Mouse (Mus musculus): ENCODE data around the gene Cyren. TPM values are rescaled to one million over a fixed set of nuclear protein-coding genes. Genes with fewer than 3 reads are reported as not detected.

Cyren gene
- polyA plus RNA-seq, 1 experiment, result 23.2 TPM

DNA sequence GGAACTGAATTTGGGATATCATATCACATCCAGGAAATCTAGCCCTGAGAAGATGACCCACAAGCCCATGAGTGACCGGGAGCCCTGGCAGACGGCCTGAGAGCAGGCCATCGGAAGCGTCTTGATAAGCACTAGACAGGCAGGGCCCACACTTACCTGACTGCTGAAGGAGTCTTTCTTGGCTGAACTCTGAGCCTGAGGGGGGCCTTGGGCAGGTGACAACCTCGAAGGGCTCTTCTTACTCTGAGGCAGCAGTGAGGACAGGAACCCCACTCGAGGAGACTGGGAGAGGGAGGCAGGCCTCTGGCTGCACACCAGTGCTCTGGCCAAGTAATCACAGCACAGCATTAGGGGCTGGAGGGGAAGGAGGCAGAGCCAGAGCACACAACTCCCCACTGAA, 26.5 kb upstream of the Cyren start:
- Histone ChIP-seq H3K4me1 (ENCODE audit: control insufficient read depth, insufficient read depth, low read length) (peaks cover 3% of the 10 kb centered on the region; the same call in 1 of the 2 replicates), H3K4me3 (replicated peaks; ENCODE audit: control insufficient read depth, low read depth, low read length) (no peak overlapping the region), H3K27ac (ENCODE audit: control insufficient read depth, insufficient read depth, low read depth, low read length, poor library complexity) (no peak overlapping the region)
- WGBS, result 88% methylated on average over 6 of the region's 6 CpGs
- TF ChIP-seq CTCF (IDR thresholded peaks at IDR 0.05; ENCODE audit: control insufficient read depth, insufficient read depth, low read length) (no peak), POLR2A (IDR thresholded peaks at IDR 0.05; ENCODE audit: borderline replicate concordance, control insufficient read depth, low read depth, low read length) (no peak)

DNA sequence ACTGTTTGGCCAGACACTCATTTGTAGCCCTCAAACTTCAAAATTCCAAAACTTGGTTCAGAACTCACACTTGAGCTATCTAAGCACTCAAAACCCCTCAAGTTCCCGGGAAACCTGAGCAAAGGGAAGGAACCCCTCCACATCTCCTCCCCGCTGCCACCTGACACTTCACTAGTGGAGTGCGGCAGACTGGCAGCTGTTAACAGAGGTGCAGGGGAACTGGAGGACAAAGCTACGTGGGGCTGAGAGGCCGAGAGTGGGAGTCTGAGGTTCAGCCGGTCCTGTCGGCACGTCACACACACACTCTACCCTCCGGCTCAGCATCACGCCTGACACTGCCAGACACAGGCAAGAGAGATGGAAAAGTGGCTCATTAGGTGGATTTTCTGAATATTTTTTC, 26.0 kb upstream of the Cyren start:
- no peak for TF ChIP-seq CTCF (IDR thresholded peaks at IDR 0.05; ENCODE audit: control insufficient read depth, insufficient read depth, low read length)
- no peak for TF ChIP-seq POLR2A (IDR thresholded peaks at IDR 0.05; ENCODE audit: borderline replicate concordance, control insufficient read depth, low read depth, low read length)
- H3K27ac ChIP-seq (ENCODE audit: control insufficient read depth, insufficient read depth, low read depth, low read length, poor library complexity), result no peak overlapping the region
- no peak overlapping the region for H3K4me3 ChIP-seq (replicated peaks; ENCODE audit: control insufficient read depth, low read depth, low read length)
- H3K4me1 ChIP-seq (ENCODE audit: control insufficient read depth, insufficient read depth, low read length), result peaks cover 3% of the 10 kb centered on the region; the same call in 1 of the 2 replicates
- WGBS, result 86% methylated on average over 10 of the region's 10 CpGs

DNA sequence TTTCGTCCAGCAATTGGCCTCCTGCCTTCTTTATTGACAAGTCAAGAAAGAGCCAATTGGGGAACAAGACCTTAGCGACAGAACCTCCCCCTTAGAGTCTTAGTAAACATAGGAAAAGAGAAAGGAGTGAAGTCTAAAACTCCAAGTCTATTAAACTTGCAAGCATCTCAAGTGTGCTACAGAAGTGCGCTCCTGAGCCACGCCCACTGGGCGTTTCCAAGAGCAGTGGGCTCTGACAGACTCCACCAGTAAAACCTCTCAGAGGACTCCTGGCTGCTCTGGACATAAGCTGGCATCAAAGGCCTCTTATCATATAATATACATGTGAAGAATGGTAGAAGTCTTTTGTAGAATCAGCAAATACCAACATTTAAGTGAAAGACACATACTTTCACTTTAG, 25.6 kb upstream of the Cyren start:
- no peak overlapping the region for H3K27ac ChIP-seq (ENCODE audit: control insufficient read depth, insufficient read depth, low read depth, low read length, poor library complexity)
- H3K4me1 ChIP-seq (ENCODE audit: control insufficient read depth, insufficient read depth, low read length), result peaks cover 3% of the 10 kb centered on the region; the same call in 1 of the 2 replicates
- WGBS, result 79% methylated on average over 5 of the region's 5 CpGs
- TF ChIP-seq POLR2A (IDR thresholded peaks at IDR 0.05; ENCODE audit: borderline replicate concordance, control insufficient read depth, low read depth, low read length) (no peak), CTCF (IDR thresholded peaks at IDR 0.05; ENCODE audit: control insufficient read depth, insufficient read depth, low read length) (no peak)
- H3K4me3 ChIP-seq (replicated peaks; ENCODE audit: control insufficient read depth, low read depth, low read length), result no peak overlapping the region

DNA sequence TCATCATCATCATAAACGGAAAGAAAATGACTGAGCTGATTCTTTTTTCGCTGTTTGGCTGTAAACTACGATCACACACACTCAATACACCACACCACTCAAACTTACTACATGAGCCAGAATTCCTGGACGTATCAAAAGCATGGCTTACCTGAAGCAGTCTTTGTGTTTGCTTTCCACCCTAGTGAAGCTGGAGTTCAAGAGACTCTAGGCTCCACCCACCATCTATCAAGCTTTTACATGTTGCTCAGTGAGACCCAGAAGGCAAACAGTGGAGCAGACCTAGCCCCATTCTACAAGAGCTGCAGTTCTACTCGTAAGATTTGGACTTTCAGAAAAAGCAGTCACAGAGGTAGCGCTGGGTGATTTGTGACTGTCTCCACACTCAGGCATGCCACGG, 24.7 kb upstream of the Cyren start:
- H3K4me3 ChIP-seq (replicated peaks; ENCODE audit: control insufficient read depth, low read depth, low read length), result no peak overlapping the region
- WGBS, result 88% methylated on average over 7 of the region's 7 CpGs
- TF ChIP-seq POLR2A (IDR thresholded peaks at IDR 0.05; ENCODE audit: borderline replicate concordance, control insufficient read depth, low read depth, low read length), result no peak
- no peak for TF ChIP-seq CTCF (IDR thresholded peaks at IDR 0.05; ENCODE audit: control insufficient read depth, insufficient read depth, low read length)
- no peaks in the 10 kb centered on the region; the same call in 1 of the 2 replicates for H3K4me1 ChIP-seq (ENCODE audit: control insufficient read depth, insufficient read depth, low read length)
- no peak overlapping the region for H3K27ac ChIP-seq (ENCODE audit: control insufficient read depth, insufficient read depth, low read depth, low read length, poor library complexity)

DNA sequence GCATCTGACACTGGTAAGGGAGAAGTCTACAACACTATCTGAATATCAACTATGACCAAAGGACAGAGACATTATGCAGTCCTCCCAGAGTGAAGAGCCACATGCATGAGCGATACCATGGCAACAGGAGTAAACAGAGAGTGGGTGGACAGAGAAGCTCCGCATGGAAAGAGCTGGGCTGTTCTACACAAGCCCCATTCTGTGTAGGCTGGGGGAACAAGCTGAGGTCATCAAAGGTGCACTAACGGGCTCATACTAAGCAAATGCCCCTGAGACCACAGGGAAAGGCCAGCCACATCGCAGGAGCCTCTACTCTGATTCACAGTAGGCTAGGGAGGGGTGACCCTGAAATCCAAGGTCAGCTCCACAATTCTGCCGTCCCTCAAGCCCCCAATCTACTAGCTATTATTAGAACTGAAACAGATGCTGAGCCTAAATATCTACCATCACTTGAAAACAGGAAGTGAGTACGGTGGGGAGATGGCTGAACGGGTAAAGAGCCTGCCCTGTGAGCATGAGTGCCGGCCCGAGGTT, 24.1 kb upstream of the Cyren start:
- WGBS, result 43% methylated on average over 9 of the region's 9 CpGs
- H3K4me3 ChIP-seq (replicated peaks; ENCODE audit: control insufficient read depth, low read depth, low read length), result no peak overlapping the region

DNA sequence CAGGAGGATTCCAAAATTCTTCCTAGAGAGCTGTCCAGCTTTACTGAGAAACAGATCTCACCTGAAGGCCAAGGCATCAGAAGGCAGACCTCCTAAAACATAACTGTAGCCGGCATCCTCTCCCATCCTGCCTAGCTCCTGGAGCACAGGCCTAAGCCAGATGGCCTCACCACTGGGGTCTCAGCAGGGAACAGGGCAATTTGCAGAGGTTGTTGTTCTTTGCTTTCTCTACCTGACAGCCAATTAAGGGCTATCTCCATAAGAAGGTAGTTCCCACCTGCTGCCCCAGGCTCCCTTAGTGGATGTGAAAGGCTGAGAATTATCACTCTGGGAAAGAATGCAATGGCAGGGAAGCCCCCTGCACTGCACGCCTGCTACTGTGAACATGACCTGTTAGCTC, 23.1 kb upstream of the Cyren start:
- WGBS, result 93% methylated on average over 2 of the region's 2 CpGs
- no peaks in the 10 kb centered on the region; the same call in 1 of the 2 replicates for H3K4me1 ChIP-seq (ENCODE audit: control insufficient read depth, insufficient read depth, low read length)

More for the DNA sequence above, 24.1 kb upstream of the Cyren start:
- no peak for TF ChIP-seq CTCF (IDR thresholded peaks at IDR 0.05; ENCODE audit: control insufficient read depth, insufficient read depth, low read length)
- Histone ChIP-seq H3K27ac (ENCODE audit: control insufficient read depth, insufficient read depth, low read depth, low read length, poor library complexity) (peak overlapping the region; percentile 56), H3K4me1 (ENCODE audit: control insufficient read depth, insufficient read depth, low read length) (no peaks in the 10 kb centered on the region; the same call in 1 of the 2 replicates)

DNA sequence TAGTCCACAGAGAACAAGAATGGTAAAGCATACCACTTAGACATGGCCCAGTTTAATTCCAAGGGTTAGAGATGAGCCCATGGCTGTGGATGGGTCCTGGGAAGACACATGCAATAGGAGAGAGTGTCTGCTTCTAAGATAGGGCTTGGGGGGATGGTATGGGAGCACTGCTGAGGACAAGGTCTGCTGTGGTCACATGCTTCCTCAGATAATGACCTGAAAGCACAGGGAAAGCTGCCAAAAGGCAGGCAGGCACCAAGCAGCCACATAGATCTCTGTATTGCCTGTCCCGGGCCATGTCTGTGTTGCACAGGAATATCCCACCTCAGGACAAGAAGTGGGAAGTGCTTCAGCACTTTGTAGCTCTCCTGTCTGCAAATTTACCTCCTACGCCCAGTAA, 21.3 kb upstream of the Cyren start:
- Histone ChIP-seq H3K4me3 (replicated peaks; ENCODE audit: control insufficient read depth, low read depth, low read length) (no peak overlapping the region), H3K4me1 (ENCODE audit: control insufficient read depth, insufficient read depth, low read length) (no peaks in the 10 kb centered on the region; the same call in 1 of the 2 replicates), H3K27ac (ENCODE audit: control insufficient read depth, insufficient read depth, low read depth, low read length, poor library complexity) (no peak overlapping the region)
- TF ChIP-seq POLR2A (IDR thresholded peaks at IDR 0.05; ENCODE audit: borderline replicate concordance, control insufficient read depth, low read depth, low read length) (no peak), CTCF (IDR thresholded peaks at IDR 0.05; ENCODE audit: control insufficient read depth, insufficient read depth, low read length) (no peak)
- WGBS, result 62% methylated on average over 2 of the region's 2 CpGs

More for the DNA sequence above, 23.1 kb upstream of the Cyren start:
- TF ChIP-seq POLR2A (IDR thresholded peaks at IDR 0.05; ENCODE audit: borderline replicate concordance, control insufficient read depth, low read depth, low read length) (no peak), CTCF (IDR thresholded peaks at IDR 0.05; ENCODE audit: control insufficient read depth, insufficient read depth, low read length) (no peak)
- Histone ChIP-seq H3K4me3 (replicated peaks; ENCODE audit: control insufficient read depth, low read depth, low read length) (no peak overlapping the region), H3K27ac (ENCODE audit: control insufficient read depth, insufficient read depth, low read depth, low read length, poor library complexity) (no peak overlapping the region)

DNA sequence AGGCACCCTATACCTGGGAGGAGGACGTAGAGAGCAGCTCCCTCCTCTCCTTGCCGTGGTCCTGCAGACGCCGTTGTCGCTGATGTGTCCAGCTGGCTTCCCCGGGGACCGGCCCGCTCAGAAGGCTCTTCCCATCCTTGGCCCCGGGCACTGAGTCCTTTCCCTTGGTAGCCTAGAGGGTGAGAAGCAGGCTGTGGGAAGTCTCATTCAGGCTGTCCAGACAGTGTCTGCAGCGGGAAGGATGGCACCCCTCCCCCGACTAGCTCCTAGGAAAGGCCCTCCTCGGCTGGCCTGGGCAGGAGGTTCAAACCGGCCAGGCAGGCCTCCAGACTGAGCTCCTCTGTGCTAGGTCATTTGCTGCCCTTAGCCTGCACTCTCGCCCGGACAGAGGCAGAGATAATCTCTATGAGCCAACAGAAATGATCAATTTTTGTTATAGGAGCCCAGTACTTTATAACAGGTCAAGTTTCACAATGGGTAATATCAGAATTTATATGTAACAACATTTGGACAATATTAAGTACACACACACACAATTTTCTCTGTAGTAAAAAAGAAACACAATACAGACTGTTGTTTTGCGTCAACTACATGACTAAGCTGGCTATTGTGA, 18.4 kb upstream of the Cyren start:
- TF ChIP-seq CTCF (IDR thresholded peaks at IDR 0.05; ENCODE audit: control insufficient read depth, insufficient read depth, low read length) (no peak), POLR2A (IDR thresholded peaks at IDR 0.05; ENCODE audit: borderline replicate concordance, control insufficient read depth, low read depth, low read length) (no peak)
- WGBS, result 93% methylated on average over 16 of the region's 16 CpGs
- Histone ChIP-seq H3K4me1 (ENCODE audit: control insufficient read depth, insufficient read depth, low read length) (no peaks in the 10 kb centered on the region), H3K27ac (ENCODE audit: control insufficient read depth, insufficient read depth, low read depth, low read length, poor library complexity) (no peak overlapping the region), H3K4me3 (replicated peaks; ENCODE audit: control insufficient read depth, low read depth, low read length) (no peak overlapping the region)

All from bone marrow, adult 2 months (tissue).